20 mouse cellular contexts compared by ENCODE assay signal in the genomic region with DNA sequence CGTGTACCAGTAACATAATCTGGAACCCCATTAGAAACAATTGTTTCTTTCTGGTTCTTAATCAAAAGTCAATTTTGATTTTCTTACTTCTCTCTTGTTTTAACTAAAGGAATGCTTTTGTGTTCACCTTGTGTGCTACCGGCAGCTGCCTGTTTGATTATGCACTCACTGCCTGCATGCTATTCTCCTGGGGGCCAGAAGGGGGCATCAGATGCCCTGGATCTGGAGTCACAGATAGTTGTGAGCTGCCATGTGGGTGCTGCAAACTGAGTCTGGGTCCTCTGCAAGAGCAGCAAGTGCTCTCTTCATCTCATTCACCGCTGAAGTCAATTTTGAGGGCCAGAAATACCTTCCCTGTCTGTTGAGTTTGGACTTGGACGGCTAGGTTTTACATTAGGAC.
DNase-seq lines count a peak whose midpoint lies in the region; ATAC-seq and TF ChIP-seq lines count a peak whose summit lies in the region.
"Had no signal": no experiment of that assay in that cellular context is flagged by ENCODE, and none has a peak within 500 bp of the region (broad histone marks: within the 10 kb centered on the region; RNA-seq: fewer than 3 reads in every experiment).

No protein-coding gene starts in this region.

- no peak for DNase-seq in hindbrain, postnatal 0 days (ENCODE audit: low spot score)
- no peak for DNase-seq in lung, embryonic 14.5 days
- no peak for DNase-seq in lung, postnatal 0 days (ENCODE audit: low spot score)
- DNase-seq: adrenal gland, adult 2 months; adrenal gland, postnatal 25 days; cerebellum, adult 9-10 months; cerebellum, postnatal 25 days; gastrocnemius, postnatal 36 days; heart, adult 11 months; heart, postnatal 10 days; heart, postnatal 4 days had no signal

- no peak for TF ChIP-seq POLR2A in ES-Bruce4 (IDR thresholded peaks at IDR 0.05; ENCODE audit: insufficient read depth, low read length)

- H3K27ac ChIP-seq in hindbrain, postnatal 0 days, result no peak overlapping the region
- no peak overlapping the region for H3K27ac ChIP-seq in hindbrain, embryonic 13.5 days
- no peak overlapping the region for H3K27ac ChIP-seq in lung, embryonic 14.5 days (ENCODE audit: low read depth)
- no peak overlapping the region for H3K27ac ChIP-seq in lung, postnatal 0 days (ENCODE audit: low read length)
- no peak overlapping the region for H3K27ac ChIP-seq in ES-Bruce4 (ENCODE audit: insufficient read depth, low read length)
- H3K27ac ChIP-seq: embryonic facial prominence, embryonic 12.5 days; forebrain, embryonic 15.5 days; heart, embryonic 10.5 days; hindbrain, embryonic 12.5 days had no signal

- H3K9me3 ChIP-seq in hindbrain, postnatal 0 days (ENCODE audit: low read length), result no peaks in the 10 kb centered on the region
- peaks cover 4% of the 10 kb centered on the region; the same call in 1 of the 2 replicates for H3K9me3 ChIP-seq in hindbrain, embryonic 13.5 days
- no peaks in the 10 kb centered on the region; the same call in 1 of the 2 replicates for H3K9me3 ChIP-seq in lung, embryonic 14.5 days (ENCODE audit: low read depth, low read length)
- no peaks in the 10 kb centered on the region for H3K9me3 ChIP-seq in lung, postnatal 0 days (ENCODE audit: low read length)
- no peaks in the 10 kb centered on the region for H3K9me3 ChIP-seq in ES-Bruce4 (replicated peaks; ENCODE audit: control insufficient read depth, insufficient read depth, low read length, poor library complexity, severe bottlenecking)
- H3K9me3 ChIP-seq: embryonic facial prominence, embryonic 12.5 days had no signal

- no peak for TF ChIP-seq EP300 in lung, postnatal 0 days (IDR thresholded peaks at IDR 0.05)
- TF ChIP-seq EP300 in ES-Bruce4 (IDR thresholded peaks at IDR 0.05; ENCODE audit: insufficient read depth, low read depth, low read length), result no peak

- H3K4me2 ChIP-seq in hindbrain, postnatal 0 days (ENCODE audit: low read depth, low read length), result no peak overlapping the region
- H3K4me2 ChIP-seq in hindbrain, embryonic 13.5 days, result no peak overlapping the region
- H3K4me2 ChIP-seq in lung, embryonic 14.5 days, result no peak overlapping the region
- H3K4me2 ChIP-seq in lung, postnatal 0 days (replicated peaks; ENCODE audit: low read depth, low read length), result no peak overlapping the region
- H3K4me2 ChIP-seq: embryonic facial prominence, embryonic 12.5 days; forebrain, embryonic 15.5 days; hindbrain, embryonic 12.5 days had no signal

- no peaks in the 10 kb centered on the region for H3K27me3 ChIP-seq in hindbrain, postnatal 0 days (ENCODE audit: insufficient read depth, low read length)
- H3K27me3 ChIP-seq in hindbrain, embryonic 13.5 days, result no peaks in the 10 kb centered on the region
- H3K27me3 ChIP-seq in lung, embryonic 14.5 days (ENCODE audit: insufficient read depth, low read length), result no peaks in the 10 kb centered on the region
- H3K27me3 ChIP-seq in lung, postnatal 0 days (replicated peaks; ENCODE audit: insufficient read depth, low read length), result no peaks in the 10 kb centered on the region
- no peaks in the 10 kb centered on the region for H3K27me3 ChIP-seq in ES-Bruce4 (ENCODE audit: control insufficient read depth, insufficient read depth, low read length, poor library complexity, severe bottlenecking)
- H3K27me3 ChIP-seq: embryonic facial prominence, embryonic 12.5 days; forebrain, embryonic 15.5 days; hindbrain, embryonic 12.5 days had no signal

- H3K36me3 ChIP-seq in hindbrain, postnatal 0 days (ENCODE audit: insufficient read depth, low read length), result no peaks in the 10 kb centered on the region
- H3K36me3 ChIP-seq in hindbrain, embryonic 13.5 days, result 0 out of 2 replicates have a peak, but pooled peaks cover 7% of the 10 kb centered on the region
- no peaks in the 10 kb centered on the region for H3K36me3 ChIP-seq in lung, embryonic 14.5 days (ENCODE audit: insufficient read depth)
- H3K36me3 ChIP-seq in lung, postnatal 0 days (ENCODE audit: insufficient read depth, low read length), result no peaks in the 10 kb centered on the region
- no peaks in the 10 kb centered on the region for H3K36me3 ChIP-seq in ES-Bruce4 (ENCODE audit: control insufficient read depth, insufficient read depth, low read length, poor library complexity, severe bottlenecking)
- H3K36me3 ChIP-seq: embryonic facial prominence, embryonic 12.5 days; forebrain, embryonic 15.5 days; G1E; heart, embryonic 10.5 days; hindbrain, embryonic 12.5 days had no signal

- no peaks in the 10 kb centered on the region for H3K4me1 ChIP-seq in hindbrain, postnatal 0 days (ENCODE audit: insufficient read depth, low read length)
- H3K4me1 ChIP-seq in hindbrain, embryonic 13.5 days (replicated peaks), result peaks cover 15% of the 10 kb centered on the region
- H3K4me1 ChIP-seq in lung, embryonic 14.5 days (ENCODE audit: insufficient read depth), result no peaks in the 10 kb centered on the region
- no peaks in the 10 kb centered on the region for H3K4me1 ChIP-seq in lung, postnatal 0 days (ENCODE audit: insufficient read depth, low read depth, low read length)
- H3K4me1 ChIP-seq in ES-Bruce4 (ENCODE audit: control insufficient read depth, insufficient read depth, low read length), result no peaks in the 10 kb centered on the region
- H3K4me1 ChIP-seq: embryonic facial prominence, embryonic 12.5 days; forebrain, embryonic 15.5 days; hindbrain, embryonic 12.5 days had no signal

- no peak overlapping the region for H3K4me3 ChIP-seq in hindbrain, postnatal 0 days (ENCODE audit: low read length)
- no peak overlapping the region for H3K4me3 ChIP-seq in hindbrain, embryonic 13.5 days
- no peak overlapping the region for H3K4me3 ChIP-seq in lung, embryonic 14.5 days (ENCODE audit: low read depth, low read length)
- H3K4me3 ChIP-seq in lung, postnatal 0 days (ENCODE audit: low read depth, low read length), result no peak overlapping the region
- H3K4me3 ChIP-seq in ES-Bruce4 (ENCODE audit: low read depth, low read length), result no peak overlapping the region
- H3K4me3 ChIP-seq: embryonic facial prominence, embryonic 12.5 days; forebrain, embryonic 15.5 days; heart, embryonic 10.5 days; hindbrain, embryonic 12.5 days had no signal

- WGBS in hindbrain, postnatal 0 days, result 90% methylated on average over 4 of the region's 4 CpGs
- 87% methylated on average over 4 of the region's 4 CpGs for WGBS in hindbrain, embryonic 13.5 days
- WGBS in lung, embryonic 14.5 days, result 93% methylated on average over 4 of the region's 4 CpGs
- WGBS in lung, postnatal 0 days, result 88% methylated on average over 4 of the region's 4 CpGs

- TF ChIP-seq CTCF in hindbrain, postnatal 0 days (IDR thresholded peaks at IDR 0.05; ENCODE audit: low read depth), result peak; percentile 17
- peak; percentile 10; the same call in 1 of the 2 replicates for TF ChIP-seq CTCF in lung, embryonic 14.5 days (IDR thresholded peaks at IDR 0.05; ENCODE audit: low read depth)
- no peak for TF ChIP-seq CTCF in lung, postnatal 0 days (IDR thresholded peaks at IDR 0.05)
- TF ChIP-seq CTCF in ES-Bruce4 (IDR thresholded peaks at IDR 0.05; ENCODE audit: low read depth, low read length), result peak; percentile 32

- no peak for ATAC-seq in hindbrain, postnatal 0 days
- no peak for ATAC-seq in hindbrain, embryonic 13.5 days (ENCODE audit: low FRiP score)
- no peak for ATAC-seq in lung, embryonic 14.5 days (ENCODE audit: insufficient read depth)
- no peak for ATAC-seq in lung, postnatal 0 days
- ATAC-seq in activated CD4-positive, CD25-positive, alpha-beta regulatory T cell, adult 4 months, result no peak
- no peak for ATAC-seq in megakaryocyte progenitor cell, adult 5-6 weeks (replicated peaks; ENCODE audit: poor library complexity)
- ATAC-seq: forebrain, embryonic 15.5 days had no signal

- no peak overlapping the region for H3K9ac ChIP-seq in hindbrain, postnatal 0 days (replicated peaks; ENCODE audit: low read length)
- no peak overlapping the region for H3K9ac ChIP-seq in hindbrain, embryonic 13.5 days
- H3K9ac ChIP-seq in lung, embryonic 14.5 days, result no peak overlapping the region
- no peak overlapping the region for H3K9ac ChIP-seq in lung, postnatal 0 days (replicated peaks; ENCODE audit: low read depth)
- H3K9ac ChIP-seq in ES-Bruce4 (ENCODE audit: low read depth, poor library complexity, severe bottlenecking), result no peak overlapping the region
- H3K9ac ChIP-seq: embryonic facial prominence, embryonic 12.5 days; forebrain, embryonic 15.5 days; hindbrain, embryonic 12.5 days had no signal
